Mouse (Mus musculus): Measurements from ENCODE around the gene Jtb.

DNA sequence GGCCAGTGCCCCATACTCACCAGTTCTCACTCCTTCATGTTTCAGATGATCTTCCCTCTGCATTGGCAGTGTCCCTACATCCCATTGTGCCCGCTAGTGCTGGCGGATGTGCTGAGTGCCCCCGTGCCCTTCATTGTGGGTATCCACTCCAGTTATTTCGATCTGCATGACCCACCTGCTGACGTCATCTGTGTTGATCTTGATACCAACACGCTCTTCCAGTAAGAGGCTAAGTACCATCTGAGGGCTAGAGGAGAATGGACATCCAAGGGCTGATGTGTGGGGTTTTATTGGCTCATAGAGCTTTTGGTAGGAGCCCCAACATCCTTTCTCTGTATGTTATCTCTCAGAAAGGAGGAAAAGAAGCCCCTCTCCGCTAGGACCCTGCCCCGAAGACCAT is 39.4 kb downstream of the Jtb start:
- TF ChIP-seq GATA1 (IDR thresholded peaks at IDR 0.05; ENCODE audit: low read length) (no peak), TAL1 (IDR thresholded peaks at IDR 0.05; ENCODE audit: low read length) (no peak)

All from erythroblast, embryonic 14.5 days (primary cell).